Mouse (Mus musculus): ENCODE measurements around the gene Nkd1.

The Nkd1 gene

DNA sequence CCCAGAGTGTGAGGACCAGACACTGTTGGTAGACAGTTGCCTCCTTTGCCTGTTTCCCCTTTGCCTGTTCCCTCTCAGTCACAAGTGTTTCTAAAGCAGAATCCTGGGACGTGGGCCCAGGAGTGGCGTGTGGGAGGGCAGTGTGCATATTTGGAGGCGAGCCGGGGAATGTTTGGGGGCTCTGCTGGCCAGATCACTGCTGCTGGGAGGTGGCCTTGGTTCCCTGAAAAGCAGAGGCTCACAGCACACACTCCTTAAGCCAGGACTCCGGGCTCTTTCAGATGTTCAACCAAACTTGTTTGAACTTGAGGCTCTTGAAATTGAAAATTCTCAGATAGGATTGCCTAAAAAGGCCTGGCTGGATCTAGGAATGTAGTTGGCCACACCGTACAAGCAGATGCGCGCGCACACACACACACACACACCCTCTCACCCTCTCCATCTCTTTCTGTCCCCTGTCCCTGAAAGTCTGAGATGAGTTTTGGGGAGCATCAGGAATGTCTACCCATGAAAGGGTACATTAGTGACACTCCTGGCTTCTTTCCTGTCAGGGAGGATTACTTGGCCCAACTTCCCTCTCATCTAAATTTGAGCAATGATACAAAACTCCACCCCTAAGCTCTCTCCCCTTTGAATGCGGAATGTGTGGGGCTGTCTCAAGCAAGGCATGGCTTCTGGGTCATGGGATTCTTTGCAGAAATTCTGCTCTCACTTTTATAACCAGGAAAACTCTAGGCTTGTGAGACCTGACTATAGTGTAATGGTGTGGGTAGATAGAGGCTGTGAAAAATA, 55.4 kb downstream of the Nkd1 start:
- no peak for DNase-seq (ENCODE audit: low spot score)

DNA sequence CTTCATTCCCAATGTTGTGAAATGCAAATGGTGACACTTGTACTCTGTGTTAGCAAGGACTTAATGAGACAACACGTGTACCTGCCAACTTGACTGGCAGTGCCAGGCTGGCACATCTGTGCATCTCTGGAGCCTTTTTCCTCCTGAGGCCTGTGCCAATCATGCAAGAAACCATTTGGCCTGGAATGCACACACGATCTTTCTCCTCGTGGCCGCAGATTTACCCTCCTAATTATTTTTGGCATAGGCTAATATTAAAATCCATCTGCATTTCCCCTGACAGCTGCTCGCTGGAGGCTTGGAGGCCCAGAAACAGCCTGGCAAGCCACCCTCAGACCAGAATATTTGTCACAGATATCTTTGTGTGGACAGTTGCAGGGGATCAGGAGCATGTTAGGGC, 56.5 kb downstream of the Nkd1 start:
- DNase-seq (ENCODE audit: low spot score) = peak; percentile 10

DNA sequence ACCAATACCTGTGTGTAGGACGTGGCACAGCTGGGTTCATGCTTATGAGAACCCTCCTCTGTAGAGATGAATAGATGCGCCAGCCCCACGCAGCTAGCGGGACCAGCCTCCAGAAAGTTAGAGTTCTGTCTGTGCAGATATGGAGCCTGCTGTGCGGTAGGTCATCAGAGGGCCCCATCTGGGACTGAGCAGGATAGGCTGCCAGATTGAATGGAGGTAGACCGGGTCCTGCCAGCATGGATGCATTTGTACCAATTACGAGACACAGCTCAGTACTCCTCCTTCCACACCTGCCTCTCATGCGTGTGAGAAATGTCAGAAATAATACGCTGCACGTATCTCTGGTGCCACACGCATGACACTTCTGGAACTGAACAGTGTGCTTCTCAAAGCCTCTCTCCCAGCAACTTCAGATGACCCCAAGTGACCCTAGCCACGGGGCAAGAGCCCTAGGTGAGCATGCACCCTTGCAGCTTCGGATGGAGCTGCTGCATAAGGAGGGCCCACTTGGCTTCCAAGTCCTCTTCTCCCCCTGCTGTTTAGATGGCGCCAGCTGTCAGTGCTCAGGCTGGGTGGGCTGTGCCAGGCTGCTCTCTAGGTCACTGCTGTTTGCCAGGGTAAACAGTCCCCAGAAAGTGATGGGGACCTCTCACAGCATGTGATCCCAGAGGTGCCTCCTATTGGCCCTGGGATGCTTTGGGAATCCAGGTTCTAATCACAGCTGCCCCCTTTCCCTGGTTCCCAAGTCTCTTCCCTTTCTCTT, 57.4 kb downstream of the Nkd1 start:
- no peak for DNase-seq (ENCODE audit: low spot score)

DNA sequence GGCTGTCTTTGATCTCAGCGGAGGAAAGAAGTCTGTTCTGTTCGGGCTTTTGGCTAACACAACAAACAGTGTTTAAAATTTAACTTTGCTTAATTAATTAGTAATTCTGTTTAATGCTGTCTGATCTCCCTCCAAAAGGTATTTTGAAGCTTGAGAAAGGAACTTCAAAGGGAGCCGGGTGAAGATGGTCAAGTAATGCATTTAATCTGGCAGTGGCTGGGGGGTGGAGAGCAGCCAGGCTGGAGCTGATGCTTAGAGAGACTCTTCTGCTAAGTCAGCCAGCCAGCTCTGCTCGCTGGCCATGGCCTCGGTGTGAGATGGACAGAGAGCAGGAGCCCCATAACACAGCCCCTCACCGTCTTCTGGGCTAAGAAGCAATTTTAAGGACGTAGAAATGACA, 58.1 kb downstream of the Nkd1 start:
- no peak for DNase-seq (ENCODE audit: low spot score)

- no peak for DNase-seq (ENCODE audit: low spot score)
Observed at GRCm38 (mm10) chr8:88579668-88580330, 58.6 kb downstream of the Nkd1 start.

GRCm38 (mm10) chr8:88580785-88581184, 59.6 kb downstream of the Nkd1 start:
- DNase-seq (ENCODE audit: low spot score) = no peak

DNA sequence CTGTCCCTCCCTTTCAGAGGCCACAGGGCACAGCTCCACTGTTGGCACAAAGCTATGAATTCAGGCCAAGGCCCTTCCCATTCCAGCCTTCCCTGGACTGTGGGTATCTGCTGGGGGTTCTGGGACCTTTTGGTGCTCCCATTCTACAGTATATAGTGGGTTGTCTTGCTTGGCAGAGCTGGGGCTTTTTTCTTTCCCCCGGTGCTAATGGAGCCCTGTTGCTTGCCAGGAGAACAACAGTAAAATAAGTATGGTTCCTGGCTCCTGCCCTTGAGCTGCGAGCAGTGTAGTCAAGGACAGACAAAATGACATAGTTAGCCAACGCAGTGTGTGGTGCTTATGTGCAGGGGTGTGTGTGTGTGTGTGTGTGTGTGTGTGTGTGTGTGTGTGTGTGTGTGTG, 62.7 kb downstream of the Nkd1 start:
- DNase-seq (ENCODE audit: low spot score) = no peak

DNA sequence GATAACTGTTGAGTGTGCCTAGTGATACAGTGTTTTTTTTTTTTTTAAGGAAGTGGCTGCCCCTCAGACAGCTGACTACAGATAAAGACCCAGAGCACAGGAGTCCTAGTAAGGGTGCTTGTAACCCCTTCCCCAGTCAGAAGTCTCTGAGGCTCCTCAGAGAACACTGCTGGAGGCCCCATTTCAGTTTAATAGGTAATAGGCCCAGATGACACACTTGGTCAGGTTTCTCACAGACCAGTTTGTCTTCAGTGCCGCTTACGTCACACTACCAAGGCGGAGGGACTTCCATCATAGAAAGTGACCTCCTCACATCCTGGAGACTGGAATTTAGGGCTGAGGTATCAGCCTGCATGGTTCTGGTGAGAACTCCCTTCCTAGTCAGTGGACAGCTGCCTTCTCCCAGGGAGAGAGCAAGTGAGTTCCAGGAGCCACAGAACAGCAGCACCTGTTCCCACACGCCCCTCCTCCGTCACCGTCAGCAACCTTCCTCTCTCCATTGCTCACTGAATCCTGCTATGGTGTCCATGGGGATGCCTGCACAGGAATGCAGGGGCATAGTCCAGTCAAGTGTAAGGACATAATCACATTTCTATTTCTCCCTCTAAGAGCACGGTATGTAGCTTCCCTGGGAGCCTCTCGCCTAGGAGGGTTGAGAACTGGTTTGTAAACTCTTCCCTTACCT, 67.2 kb downstream of the Nkd1 start:
- DNase-seq (ENCODE audit: low spot score) = no peak

- no peak for DNase-seq (ENCODE audit: low spot score)
Observed at GRCm38 (mm10) chr8:88590226-88590625, 69.1 kb downstream of the Nkd1 start.

DNA sequence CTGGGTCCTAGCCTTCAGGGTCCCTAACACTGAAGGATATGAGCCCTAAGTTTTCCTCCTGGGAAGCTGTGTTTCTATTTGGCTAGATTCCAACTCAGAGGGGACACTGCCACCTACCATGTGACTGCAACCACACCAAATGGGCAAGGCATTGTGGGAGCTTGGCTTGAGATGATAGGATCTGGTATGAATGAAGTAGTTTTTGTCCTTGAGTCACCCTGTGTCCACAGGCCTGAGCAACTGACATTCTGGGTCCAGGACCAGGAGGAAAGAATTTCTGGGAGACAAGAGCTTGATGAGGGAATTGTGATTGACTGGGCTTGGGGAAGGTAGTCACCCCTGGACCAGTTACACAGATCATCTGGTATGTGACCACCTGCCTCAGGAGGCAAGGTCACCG, 72.8 kb downstream of the Nkd1 start:
- no peak for DNase-seq (ENCODE audit: low spot score)

DNA sequence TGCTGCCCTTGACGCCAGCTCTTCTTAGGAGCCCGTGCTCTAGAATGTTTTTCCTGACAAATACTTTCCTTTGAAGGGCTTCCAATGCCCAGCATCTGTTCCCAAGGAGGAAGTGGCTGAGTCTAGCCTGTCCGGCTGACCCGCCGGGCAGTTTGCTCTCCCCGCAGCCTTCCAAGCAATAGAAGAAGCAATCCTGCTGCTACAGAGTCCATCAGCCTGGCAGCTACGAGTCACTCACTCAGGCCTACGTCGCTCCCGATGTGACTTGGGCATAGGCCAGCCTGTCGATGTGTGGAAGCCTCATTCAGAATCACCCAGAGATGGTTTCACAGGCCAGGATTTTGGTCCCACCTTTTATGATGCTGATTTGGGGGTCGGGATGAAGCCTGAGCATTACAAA, 74.9 kb downstream of the Nkd1 start:
- no peak for DNase-seq (ENCODE audit: low spot score)

- no peak for DNase-seq (ENCODE audit: low spot score)
Observed at GRCm38 (mm10) chr8:88598578-88598977, 77.4 kb downstream of the Nkd1 start.

- DNase-seq (ENCODE audit: low spot score) = no peak
Observed at GRCm38 (mm10) chr8:88599491-88599890, 78.3 kb downstream of the Nkd1 start.

DNA sequence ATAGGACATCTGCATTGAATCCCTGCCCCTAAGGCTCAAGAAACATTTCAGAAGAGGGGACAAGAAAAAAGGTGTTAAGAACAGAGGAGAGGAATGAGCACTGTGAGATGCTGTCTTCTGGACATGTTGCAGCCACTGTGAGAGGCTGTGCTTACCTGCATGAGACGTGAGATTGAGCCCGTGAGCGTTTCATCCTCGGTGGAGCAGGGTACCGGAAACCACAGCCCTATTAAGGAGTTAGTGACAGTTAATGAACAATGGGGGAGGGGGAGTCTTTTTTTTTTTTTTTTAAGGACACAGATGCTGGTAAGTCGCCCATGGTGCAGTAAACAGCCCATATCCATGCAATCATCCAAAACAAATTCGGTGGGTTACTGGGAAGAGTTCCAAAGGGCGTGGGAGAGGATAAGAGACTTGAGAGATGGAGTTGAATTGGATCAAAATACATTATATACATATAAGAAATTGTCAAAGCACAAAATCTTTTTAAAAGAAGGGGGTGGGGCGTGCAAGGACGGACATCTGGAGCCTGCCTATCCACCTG, 82.4 kb downstream of the Nkd1 start:
- DNase-seq (ENCODE audit: low spot score) = no peak

- no peak for DNase-seq (ENCODE audit: low spot score)
Observed at GRCm38 (mm10) chr8:88604065-88605038, 83.2 kb downstream of the Nkd1 start.

DNA sequence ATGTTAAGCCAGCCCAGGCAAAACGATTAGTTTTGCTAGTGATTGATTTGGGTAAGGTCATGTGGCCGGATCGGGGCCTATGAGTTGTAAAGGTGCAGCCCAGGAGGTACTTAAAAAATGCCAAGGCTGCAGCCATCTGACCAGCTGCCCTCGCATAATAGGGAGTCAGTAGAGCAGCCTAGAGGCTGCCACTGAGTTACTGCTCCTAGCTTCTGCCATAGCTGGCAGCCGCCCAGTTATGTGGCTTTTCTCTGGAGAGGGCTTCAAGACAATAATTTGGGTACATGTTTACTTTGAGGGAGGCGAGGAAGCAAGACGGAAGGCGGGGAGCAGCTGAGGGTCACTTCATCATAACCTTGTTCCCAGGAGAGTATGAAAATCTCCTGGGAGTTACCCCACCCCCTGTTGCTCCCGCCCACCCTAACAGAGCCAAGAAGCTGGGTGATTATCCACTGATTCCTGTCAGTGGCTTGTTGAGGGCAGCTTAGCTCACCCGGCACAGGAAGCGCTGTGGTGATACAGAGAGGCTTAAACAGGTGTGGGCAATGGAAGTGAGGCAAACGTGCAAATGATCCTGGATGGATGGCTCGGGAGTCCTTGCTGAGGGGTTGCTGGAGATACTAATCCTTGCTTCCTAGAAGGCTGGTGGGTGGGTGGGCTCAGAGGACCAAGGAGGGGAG, 84.3 kb downstream of the Nkd1 start:
- DNase-seq (ENCODE audit: low spot score) = no peak

- no peak for DNase-seq (ENCODE audit: low spot score)
Observed at GRCm38 (mm10) chr8:88609036-88609435, 87.9 kb downstream of the Nkd1 start.

- no peak for DNase-seq (ENCODE audit: low spot score)
Observed at GRCm38 (mm10) chr8:88610271-88610670, 89.1 kb downstream of the Nkd1 start.

DNA sequence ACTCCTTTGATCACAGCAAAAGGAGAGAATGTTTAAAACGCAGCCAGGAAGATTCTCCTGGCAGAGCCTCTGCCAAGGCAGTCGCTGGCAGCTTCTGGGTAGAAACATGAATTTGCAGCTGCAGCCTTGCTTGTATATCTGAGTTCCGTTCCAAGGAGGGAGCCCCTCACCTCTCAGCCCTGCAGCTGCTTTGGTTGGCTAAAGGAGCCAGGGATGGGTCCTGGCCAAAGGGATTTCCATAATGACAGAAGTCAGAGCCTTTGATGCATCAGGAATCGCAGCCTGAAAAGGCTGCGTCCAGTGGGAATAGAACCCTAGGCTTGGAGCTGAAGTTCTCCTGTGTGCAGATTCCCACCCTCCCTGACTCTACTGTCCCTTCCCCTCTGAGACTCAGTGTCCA, 93.8 kb downstream of the Nkd1 start:
- DNase-seq (ENCODE audit: low spot score) = no peak

DNA sequence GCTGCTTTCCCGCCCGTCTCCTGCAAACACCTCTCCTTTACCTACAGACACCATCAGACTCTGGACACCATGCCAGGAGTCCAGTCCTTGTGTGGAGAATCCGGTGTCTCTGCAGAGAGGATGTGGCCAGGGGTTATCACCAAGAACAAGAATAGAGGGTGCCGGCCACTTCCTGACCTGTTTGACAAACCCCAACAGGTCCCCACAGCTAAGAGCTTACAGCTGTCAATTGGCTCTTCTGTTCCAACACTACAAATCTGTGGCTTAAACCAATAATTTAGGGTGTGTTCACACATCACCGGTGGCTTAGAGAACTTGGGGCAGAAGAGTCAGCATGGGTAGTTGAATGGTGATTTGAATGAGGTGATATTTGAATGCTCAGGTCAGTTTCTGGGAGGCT, 97.5 kb downstream of the Nkd1 start:
- no peak for DNase-seq (ENCODE audit: low spot score)

Data from adipocyte (in vitro differentiated cells).